Mouse (Mus musculus): ENCODE measurements around the gene Gm11273. TPM values are rescaled to one million over a fixed set of nuclear protein-coding genes. Genes with fewer than 3 reads are reported as not detected.
"Not testable (repeated sequence)": the region's sequence is repeated elsewhere in the genome, so short reads cannot be mapped to it uniquely, and the experiment has no call there.

Gene Gm11273
- polyA plus RNA-seq, 1 experiment from 2014 or later = 5.8 TPM

DNA sequence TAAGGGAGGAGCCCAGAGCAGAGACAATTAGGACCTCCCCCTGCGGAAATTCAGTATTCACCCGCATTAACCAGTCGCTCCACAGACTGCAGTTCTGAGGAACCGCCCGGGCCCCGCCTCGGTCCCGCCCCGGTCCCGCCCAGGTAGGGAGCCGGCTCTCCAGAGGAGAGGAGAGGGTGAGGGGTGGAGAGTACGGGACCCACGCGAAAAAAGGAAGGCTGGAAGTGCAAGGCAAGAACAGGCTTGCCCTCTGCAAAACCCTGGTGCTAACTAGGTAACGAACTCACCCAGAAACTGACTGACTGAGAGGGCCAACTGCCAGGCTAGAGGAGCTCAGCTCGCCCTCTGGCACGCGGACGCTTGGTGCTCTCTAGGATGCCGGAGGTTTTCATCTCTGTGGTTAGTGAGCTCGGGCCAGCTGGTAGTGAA is 5.0 kb upstream of the Gm11273 start:
- H3K27me3 ChIP-seq (replicated peaks; ENCODE audit: insufficient read depth, low read length) = no peaks in the 10 kb centered on the region
- H3K4me1 ChIP-seq (ENCODE audit: insufficient read depth, low read depth, low read length) = no peaks in the 10 kb centered on the region
- ATAC-seq (peak; percentile 100), DNase-seq (ENCODE audit: low spot score) (peak; percentile 94)
- no peaks in the 10 kb centered on the region for H3K9me3 ChIP-seq (ENCODE audit: low read length)
- peak overlapping the region; percentile 9; the same call in 1 of the 2 replicates for H3K9ac ChIP-seq (replicated peaks; ENCODE audit: low read depth)
- peak overlapping the region; percentile 36 for H3K4me2 ChIP-seq (replicated peaks; ENCODE audit: low read depth, low read length)
- WGBS = 1% methylated on average over 21 of the region's 21 CpGs
- H3K36me3 ChIP-seq (ENCODE audit: insufficient read depth, low read length) = no peaks in the 10 kb centered on the region
- H3K27ac ChIP-seq (ENCODE audit: low read length) = peak overlapping the region; percentile 60
- TF ChIP-seq EP300 (IDR thresholded peaks at IDR 0.05) = peak; percentile 63; the same call in 1 of the 2 replicates
- no peak for TF ChIP-seq CTCF (IDR thresholded peaks at IDR 0.05)
- peak overlapping the region; percentile 52 for H3K4me3 ChIP-seq (ENCODE audit: low read depth, low read length)

DNA sequence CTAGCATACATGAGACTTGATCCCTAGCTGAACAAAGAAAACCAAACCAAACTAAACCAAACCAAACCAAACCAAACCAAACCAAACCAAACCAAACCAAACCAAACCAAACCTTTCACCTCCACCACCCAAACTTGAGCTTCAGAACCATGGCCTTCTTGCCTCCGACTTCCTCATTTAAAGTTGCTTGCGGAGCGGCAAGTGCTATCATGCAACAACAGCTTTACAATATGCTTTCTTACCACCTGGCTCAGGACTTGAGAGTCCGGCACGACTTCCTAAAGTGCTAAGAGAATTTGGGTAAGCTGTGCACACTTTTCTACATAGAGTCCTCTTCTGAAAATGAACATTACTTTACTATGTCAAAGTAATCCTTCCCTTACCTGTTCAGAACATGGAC is 1.1 kb upstream of the Gm11273 start:
- Histone ChIP-seq H3K27me3 (replicated peaks; ENCODE audit: insufficient read depth, low read length) (no peaks in the 10 kb centered on the region), H3K4me3 (ENCODE audit: low read depth, low read length) (no peak overlapping the region), H3K4me2 (replicated peaks; ENCODE audit: low read depth, low read length) (no peak overlapping the region), H3K4me1 (ENCODE audit: insufficient read depth, low read depth, low read length) (no peaks in the 10 kb centered on the region), H3K36me3 (ENCODE audit: insufficient read depth, low read length) (no peaks in the 10 kb centered on the region), H3K9me3 (ENCODE audit: low read length) (no peaks in the 10 kb centered on the region), H3K27ac (ENCODE audit: low read length) (no peak overlapping the region), H3K9ac (replicated peaks; ENCODE audit: low read depth) (no peak overlapping the region)
- TF ChIP-seq CTCF (IDR thresholded peaks at IDR 0.05) (no peak), EP300 (IDR thresholded peaks at IDR 0.05) (no peak)
- WGBS = 82% methylated on average over 5 of the region's 5 CpGs
- ATAC-seq (no peak), DNase-seq (ENCODE audit: low spot score) (no peak)

DNA sequence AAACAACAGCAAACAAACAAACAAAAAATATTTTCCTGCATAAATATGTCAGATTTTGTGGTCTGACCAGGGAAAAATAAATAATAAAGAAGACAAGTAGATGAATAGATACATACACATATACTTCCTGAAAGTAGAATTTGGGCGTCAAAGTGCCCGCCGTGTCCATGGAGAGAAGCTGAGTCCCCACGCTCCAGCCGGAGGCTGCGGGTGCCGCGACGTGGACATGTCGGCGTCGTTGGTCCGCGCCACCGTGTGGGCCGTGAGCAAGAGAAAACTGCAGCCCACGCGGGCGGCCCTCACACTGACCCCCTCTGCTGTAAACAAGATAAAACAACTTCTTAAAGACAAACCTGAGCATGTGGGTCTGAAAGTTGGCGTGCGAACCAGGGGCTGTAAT is 6.1 kb downstream of the Gm11273 start, which contains the start of gene AK157302:
Gene AK157302 (plus strand): TSS at position 144 of the 400 bp plus-strand sequence.
- Histone ChIP-seq H3K9ac (replicated peaks; ENCODE audit: low read depth) (no peak within 1 kb of the TSS), H3K4me2 (replicated peaks; ENCODE audit: low read depth, low read length) (no peak within 1 kb of the TSS), H3K27ac (ENCODE audit: low read length) (no peak within 1 kb of the TSS), H3K4me3 (ENCODE audit: low read depth, low read length) (no peak within 1 kb of the TSS), H3K36me3 (ENCODE audit: insufficient read depth, low read length) (no peaks in the 10 kb centered on the region), H3K27me3 (replicated peaks; ENCODE audit: insufficient read depth, low read length) (no peaks in the 10 kb centered on the region), H3K9me3 (ENCODE audit: low read length) (no peaks in the 10 kb centered on the region), H3K4me1 (ENCODE audit: insufficient read depth, low read depth, low read length) (no peaks in the 10 kb centered on the region)
- ATAC-seq = no peak
- WGBS = 95% methylated on average over 21 of the region's 21 CpGs
- TF ChIP-seq CTCF (IDR thresholded peaks at IDR 0.05) (no peak), EP300 (IDR thresholded peaks at IDR 0.05) (no peak)
- DNase-seq (ENCODE audit: low spot score) = no peak

DNA sequence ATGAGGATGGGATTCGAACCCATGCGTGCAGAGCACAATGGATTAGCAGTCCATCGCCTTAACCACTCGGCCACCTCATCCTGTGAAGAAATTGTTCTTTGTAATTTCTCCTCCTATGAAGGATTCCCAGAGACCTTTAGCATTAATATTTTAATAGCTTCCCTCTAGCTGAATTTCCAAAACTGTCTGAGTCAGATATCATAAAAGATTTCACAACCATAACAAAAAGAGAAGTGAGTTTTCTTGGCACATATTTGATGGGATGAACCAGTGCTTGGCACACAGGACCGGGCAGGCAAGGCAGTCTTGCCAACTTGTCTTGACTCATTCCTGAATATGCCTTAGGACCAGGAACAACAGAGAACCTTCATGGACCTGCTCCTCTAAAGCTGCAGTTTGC is 8.4 kb downstream of the Gm11273 start:
- no peaks in the 10 kb centered on the region for H3K9me3 ChIP-seq (ENCODE audit: low read length)
- no peak overlapping the region for H3K9ac ChIP-seq (replicated peaks; ENCODE audit: low read depth)
- no peaks in the 10 kb centered on the region for H3K27me3 ChIP-seq (replicated peaks; ENCODE audit: insufficient read depth, low read length)
- no peak overlapping the region for H3K4me3 ChIP-seq (ENCODE audit: low read depth, low read length)
- WGBS = 89% methylated on average over 5 of the region's 5 CpGs
- DNase-seq (ENCODE audit: low spot score) (no peak), ATAC-seq (no peak)
- H3K4me2 ChIP-seq (replicated peaks; ENCODE audit: low read depth, low read length) = no peak overlapping the region
- no peak for TF ChIP-seq CTCF (IDR thresholded peaks at IDR 0.05)
- TF ChIP-seq EP300 (IDR thresholded peaks at IDR 0.05) = no peak
- H3K4me1 ChIP-seq (ENCODE audit: insufficient read depth, low read depth, low read length) = no peaks in the 10 kb centered on the region
- no peak overlapping the region for H3K27ac ChIP-seq (ENCODE audit: low read length)
- H3K36me3 ChIP-seq (ENCODE audit: insufficient read depth, low read length) = no peaks in the 10 kb centered on the region

DNA sequence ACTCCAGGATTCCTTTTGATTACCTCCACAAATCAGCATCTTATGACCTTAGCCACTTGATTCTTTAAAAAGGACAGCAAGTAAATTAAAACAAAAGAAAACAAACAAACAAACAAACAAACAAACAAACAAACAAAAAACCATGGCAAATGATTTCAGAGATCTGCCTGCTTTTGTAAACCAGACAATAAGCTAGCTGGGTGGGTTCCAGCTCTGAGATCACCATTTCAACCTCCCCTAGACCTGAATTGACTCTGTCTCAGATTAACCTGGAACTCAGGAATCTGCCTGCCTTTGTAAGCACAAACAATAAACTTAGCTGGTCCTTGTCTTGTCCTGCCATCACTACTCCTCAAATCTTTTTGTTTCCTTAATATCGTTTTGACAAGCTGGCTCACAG is 14.3 kb downstream of the Gm11273 start:
- Histone ChIP-seq H3K9ac (replicated peaks; ENCODE audit: low read depth) (no peak overlapping the region), H3K27me3 (replicated peaks; ENCODE audit: insufficient read depth, low read length) (no peaks in the 10 kb centered on the region), H3K9me3 (ENCODE audit: low read length) (no peaks in the 10 kb centered on the region), H3K4me3 (ENCODE audit: low read depth, low read length) (no peak overlapping the region), H3K36me3 (ENCODE audit: insufficient read depth, low read length) (no peaks in the 10 kb centered on the region), H3K4me2 (replicated peaks; ENCODE audit: low read depth, low read length) (no peak overlapping the region), H3K4me1 (ENCODE audit: insufficient read depth, low read depth, low read length) (no peaks in the 10 kb centered on the region), H3K27ac (ENCODE audit: low read length) (no peak overlapping the region)
- DNase-seq (ENCODE audit: low spot score) (no peak), ATAC-seq (no peak)
- WGBS = 88% methylated on average over 1 of the region's 1 CpGs
- TF ChIP-seq EP300 (IDR thresholded peaks at IDR 0.05) = no peak
- no peak for TF ChIP-seq CTCF (IDR thresholded peaks at IDR 0.05)

DNA sequence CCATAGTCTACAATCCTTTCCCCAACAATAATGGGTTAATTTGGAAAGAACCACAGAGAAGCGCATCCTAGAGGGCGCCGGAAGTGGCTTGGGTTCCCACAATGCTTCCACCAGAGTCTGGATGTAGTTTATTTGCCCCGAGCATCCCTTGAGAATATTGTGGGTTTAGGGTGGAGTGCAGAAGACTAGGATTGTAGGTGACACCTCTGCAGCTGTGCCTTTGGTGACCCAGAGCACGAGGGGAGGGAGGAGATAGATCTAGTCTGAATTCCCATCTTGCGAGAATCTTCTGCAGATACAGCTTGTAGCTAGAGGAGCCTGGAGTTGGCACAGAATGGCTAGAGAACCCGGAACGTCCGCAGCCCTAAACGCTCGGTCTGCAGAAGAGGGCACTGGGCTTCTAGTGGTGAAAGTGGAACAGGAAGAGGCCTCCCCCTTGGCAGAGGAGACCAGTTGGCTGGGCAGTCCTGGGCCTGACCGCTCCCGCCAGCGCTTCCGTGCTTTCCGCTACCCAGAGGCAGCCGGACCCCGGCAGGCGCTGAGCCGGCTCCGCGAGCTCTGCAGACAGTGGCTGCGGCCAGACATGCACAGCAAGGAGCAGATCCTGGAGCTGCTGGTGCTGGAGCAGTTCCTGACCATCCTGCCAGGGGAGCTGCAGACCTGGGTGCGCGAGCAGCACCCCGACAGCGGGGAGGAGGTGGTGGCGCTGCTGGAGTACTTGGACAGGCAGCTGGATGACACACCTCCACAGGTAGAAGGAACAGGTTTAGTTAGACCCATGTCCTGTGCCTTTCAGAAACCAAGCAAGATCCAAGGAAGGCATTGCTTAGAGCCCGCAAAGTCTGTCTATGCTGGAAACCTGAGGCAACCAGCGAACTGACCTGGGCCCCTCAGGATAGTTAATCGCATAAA is 22.2 kb downstream of the Gm11273 start, which contains the start of the genes Zkscan4 and Gm10065:
Gene Zkscan4 (plus strand): TSS at position 149 of the 912 bp plus-strand sequence.
Gene Gm10065 (minus strand): TSS at position 683 of the 912 bp plus-strand sequence.
- not testable (repeated sequence) for H3K27me3 ChIP-seq (replicated peaks; ENCODE audit: insufficient read depth, low read length); H3K36me3 ChIP-seq (ENCODE audit: insufficient read depth, low read length); H3K4me1 ChIP-seq (ENCODE audit: insufficient read depth, low read depth, low read length); H3K9me3 ChIP-seq (ENCODE audit: low read length)
- WGBS = 4% methylated on average over 21 of the region's 31 CpGs
- peak within 1 kb of the TSS; percentile 51 for H3K4me3 ChIP-seq (ENCODE audit: low read depth, low read length)
- H3K4me2 ChIP-seq (replicated peaks; ENCODE audit: low read depth, low read length) = peak within 1 kb of the TSS; percentile 74
- ATAC-seq = peak; percentile 92
- TF ChIP-seq CTCF (IDR thresholded peaks at IDR 0.05) = peak; percentile 51
- 0 out of 2 replicates have a peak, but pooled peaks have one; percentile 14 for TF ChIP-seq EP300 (IDR thresholded peaks at IDR 0.05)
- DNase-seq (ENCODE audit: low spot score) = peak; percentile 81
- H3K27ac ChIP-seq (ENCODE audit: low read length) = peak within 1 kb of the TSS; percentile 76
- peak within 1 kb of the TSS; percentile 41 for H3K9ac ChIP-seq (replicated peaks; ENCODE audit: low read depth)
